Mouse (Mus musculus) bone marrow macrophage, adult 2 months (primary cell): ENCODE measurements around the gene Il1rap.

Experiments used
- CTCF ChIP-seq: IDR thresholded peaks from 2 replicates; pipeline ENCODE4 v1.5.1; 2012; ENCODE audit warnings: low read depth, mild to moderate bottlenecking, low read length, moderate library complexity
- POLR2A ChIP-seq: IDR thresholded peaks from 2 replicates; pipeline ENCODE4 v1.6.1; 2012; ENCODE audit warnings: mild to moderate bottlenecking, low read depth, low read length, borderline replicate concordance

DNA sequence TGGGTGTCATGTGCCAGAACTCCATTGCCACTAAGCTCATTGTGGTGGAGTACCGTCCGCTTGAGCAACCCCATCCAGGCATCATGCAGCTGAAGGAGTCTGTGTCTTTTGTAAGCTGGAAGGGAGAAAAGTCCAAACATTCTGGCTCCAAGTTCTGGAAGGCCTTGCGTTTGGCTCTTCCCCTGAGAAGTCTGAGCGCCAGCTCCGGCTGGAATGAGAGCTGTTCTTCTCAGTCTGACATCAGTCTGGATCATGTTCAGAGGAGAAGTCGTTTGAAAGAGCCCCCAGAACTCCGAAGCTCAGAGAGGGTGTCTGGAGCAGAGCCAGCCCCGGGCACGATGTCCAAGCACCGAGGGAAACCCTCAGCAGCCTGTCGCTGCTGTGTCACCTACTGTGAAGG is 141.0 kb downstream of the Il1rap start:
- TF ChIP-seq POLR2A: no peak
- no peak for TF ChIP-seq CTCF
